18 mouse cellular contexts compared by ENCODE assay signal in genomic region chr9:96689076-96689475, GRCm38 (mm10). TPM values are rescaled to one million over a fixed set of nuclear protein-coding genes. Genes with fewer than 3 reads are reported as not detected.
DNase-seq lines count a peak whose midpoint lies in the region; ATAC-seq and TF ChIP-seq lines count a peak whose summit lies in the region.
"Had no signal": no experiment of that assay in that cellular context is flagged by ENCODE, and none has a peak within 500 bp of the region (broad histone marks: within the 10 kb centered on the region; RNA-seq: fewer than 3 reads in every experiment).

No protein-coding gene starts in this region.

- H3K9me3 ChIP-seq in heart, embryonic 12.5 days (replicated peaks), result no peaks in the 10 kb centered on the region
- no peaks in the 10 kb centered on the region for H3K9me3 ChIP-seq in kidney, postnatal 0 days (replicated peaks; ENCODE audit: low read length)
- H3K9me3 ChIP-seq in stomach, postnatal 0 days (ENCODE audit: control insufficient read depth, low read length), result no peaks in the 10 kb centered on the region
- H3K9me3 ChIP-seq: embryonic facial prominence, embryonic 13.5 days; forebrain, embryonic 15.5 days; limb, embryonic 15.5 days; midbrain, embryonic 15.5 days had no signal

- TF ChIP-seq POLR2A in heart, adult 2 months (IDR thresholded peaks at IDR 0.05; ENCODE audit: insufficient read depth, low read depth, low read length), result no peak

- H3K4me3 ChIP-seq in heart, adult 2 months, result no peak overlapping the region
- H3K4me3 ChIP-seq in heart, embryonic 12.5 days, result no peak overlapping the region
- no peak overlapping the region for H3K4me3 ChIP-seq in kidney, postnatal 0 days (replicated peaks; ENCODE audit: low read depth, low read length)
- H3K4me3 ChIP-seq in stomach, postnatal 0 days (ENCODE audit: low read depth, low read length), result no peak overlapping the region
- H3K4me3 ChIP-seq: embryonic facial prominence, embryonic 13.5 days; forebrain, embryonic 15.5 days; limb, embryonic 15.5 days; midbrain, embryonic 15.5 days had no signal

- no peak overlapping the region for H3K9ac ChIP-seq in heart, adult 2 months (ENCODE audit: low read depth, low read length)
- H3K9ac ChIP-seq in heart, embryonic 12.5 days, result no peak overlapping the region
- no peak overlapping the region for H3K9ac ChIP-seq in kidney, postnatal 0 days (ENCODE audit: low read depth, low read length)
- H3K9ac ChIP-seq in stomach, postnatal 0 days (ENCODE audit: low read length), result no peak overlapping the region
- H3K9ac ChIP-seq: embryonic facial prominence, embryonic 13.5 days; forebrain, embryonic 15.5 days; hindbrain, embryonic 14.5 days; limb, embryonic 15.5 days; liver, postnatal 0 days; midbrain, embryonic 15.5 days had no signal

- no peak overlapping the region for H3K4me2 ChIP-seq in heart, embryonic 12.5 days
- H3K4me2 ChIP-seq in kidney, postnatal 0 days (ENCODE audit: low read length), result no peak overlapping the region
- H3K4me2 ChIP-seq in stomach, postnatal 0 days (replicated peaks; ENCODE audit: low read depth), result no peak overlapping the region
- H3K4me2 ChIP-seq: embryonic facial prominence, embryonic 13.5 days; forebrain, embryonic 15.5 days; hindbrain, embryonic 14.5 days; limb, embryonic 15.5 days; midbrain, embryonic 15.5 days had no signal

- peaks cover 6% of the 10 kb centered on the region for H3K36me3 ChIP-seq in heart, adult 2 months (ENCODE audit: control insufficient read depth, insufficient read depth, low read length)
- H3K36me3 ChIP-seq in heart, embryonic 12.5 days, result peaks cover 51% of the 10 kb centered on the region
- peaks cover 29% of the 10 kb centered on the region for H3K36me3 ChIP-seq in kidney, postnatal 0 days (ENCODE audit: insufficient read depth, low read length)
- H3K36me3 ChIP-seq in stomach, postnatal 0 days (ENCODE audit: control insufficient read depth, insufficient read depth, low read length), result peaks cover 16% of the 10 kb centered on the region

- ATAC-seq in heart, embryonic 12.5 days (ENCODE audit: insufficient number of reproducible peaks, low FRiP score), result no peak
- ATAC-seq in kidney, postnatal 0 days (replicated peaks; ENCODE audit: low FRiP score, low read depth), result no peak
- ATAC-seq in stomach, postnatal 0 days (ENCODE audit: low FRiP score, low TSS enrichment), result peak; percentile 35; the same call in 1 of the 2 replicates
- ATAC-seq: forebrain, embryonic 15.5 days; liver, postnatal 0 days; midbrain, embryonic 15.5 days had no signal

- TF ChIP-seq CTCF in heart, adult 2 months (IDR thresholded peaks at IDR 0.05), result no peak
- no peak for TF ChIP-seq CTCF in kidney, postnatal 0 days (IDR thresholded peaks at IDR 0.05; ENCODE audit: low read depth)
- no peak for TF ChIP-seq CTCF in stomach, postnatal 0 days (IDR thresholded peaks at IDR 0.05; ENCODE audit: low read depth)

- intact Hi-C loops in heart, adult 2 months (cut with DNase I), result no loop called here

- 56% methylated on average over 4 of the region's 4 CpGs for WGBS in heart, adult 2 months
- 75% methylated on average over 4 of the region's 4 CpGs for WGBS in heart, embryonic 12.5 days
- WGBS in kidney, postnatal 0 days, result 74% methylated on average over 4 of the region's 4 CpGs
- 53% methylated on average over 4 of the region's 4 CpGs for WGBS in stomach, postnatal 0 days

- H3K27me3 ChIP-seq in heart, adult 2 months (ENCODE audit: control insufficient read depth, insufficient read depth, low read length), result no peaks in the 10 kb centered on the region
- no peaks in the 10 kb centered on the region for H3K27me3 ChIP-seq in heart, embryonic 12.5 days (replicated peaks)
- H3K27me3 ChIP-seq in kidney, postnatal 0 days (ENCODE audit: insufficient read depth, low read length), result no peaks in the 10 kb centered on the region
- H3K27me3 ChIP-seq in stomach, postnatal 0 days (ENCODE audit: control insufficient read depth, insufficient read depth, low read length), result no peaks in the 10 kb centered on the region
- H3K27me3 ChIP-seq: embryonic facial prominence, embryonic 13.5 days; forebrain, embryonic 15.5 days; limb, embryonic 15.5 days; midbrain, embryonic 15.5 days had no signal

- H3K27ac ChIP-seq in heart, adult 2 months, result peak overlapping the region; percentile 24
- H3K27ac ChIP-seq in heart, embryonic 12.5 days (ENCODE audit: poor library complexity, severe bottlenecking), result no peak overlapping the region
- no peak overlapping the region for H3K27ac ChIP-seq in kidney, postnatal 0 days
- peak overlapping the region; percentile 69; the same call in 1 of the 2 replicates for H3K27ac ChIP-seq in stomach, postnatal 0 days (replicated peaks)
- H3K27ac ChIP-seq: embryonic facial prominence, embryonic 13.5 days; forebrain, embryonic 15.5 days; hindbrain, embryonic 14.5 days; limb, embryonic 15.5 days; midbrain, embryonic 15.5 days had no signal

- H3K4me1 ChIP-seq in heart, adult 2 months (ENCODE audit: control insufficient read depth, insufficient read depth, low read length), result peaks cover 5% of the 10 kb centered on the region
- H3K4me1 ChIP-seq in heart, embryonic 12.5 days (replicated peaks), result peaks cover 27% of the 10 kb centered on the region
- no peaks in the 10 kb centered on the region; the same call in 1 of the 2 replicates for H3K4me1 ChIP-seq in kidney, postnatal 0 days (replicated peaks; ENCODE audit: insufficient read depth, low read length)
- no peaks in the 10 kb centered on the region for H3K4me1 ChIP-seq in stomach, postnatal 0 days (replicated peaks; ENCODE audit: control insufficient read depth, insufficient read depth)
- H3K4me1 ChIP-seq: forebrain, embryonic 15.5 days; limb, embryonic 15.5 days; midbrain, embryonic 15.5 days had no signal

- DNase-seq in heart, adult 2 months, result peak in 1 of 2 experiments; percentile 13
- DNase-seq in kidney, postnatal 0 days (ENCODE audit: low spot score), result peak; percentile 32
- DNase-seq in kidney, adult 11 months, result no peak
- peak; percentile 37 for DNase-seq in lung, postnatal 10 days
- DNase-seq in lung, postnatal 4 days, result no peak
- DNase-seq in stomach, postnatal 0 days (ENCODE audit: low spot score), result no peak
- DNase-seq in thymus, postnatal 25 days, result no peak
- DNase-seq: cerebellum, postnatal 10 days; gastrocnemius, postnatal 25 days; liver, postnatal 0 days; right cerebral cortex, postnatal 14 days; spleen, adult 18-20 months had no signal

- peaks cover 2% of the 10 kb centered on the region; the same call in 1 of the 2 replicates for H3K79me2 ChIP-seq in heart, adult 2 months (replicated peaks; ENCODE audit: control insufficient read depth, insufficient read depth, low read length)

- TF ChIP-seq EP300 in heart, adult 2 months (IDR thresholded peaks at IDR 0.05; ENCODE audit: insufficient read depth, low read depth, low read length), result no peak
- TF ChIP-seq EP300 in stomach, postnatal 0 days (optimal IDR thresholded peaks at IDR 0.05), result no peak

RNA-seq across cellular contexts. Expression of gene Rasa2, which starts 57.7 kb away (rescaled TPM):
- 1 to 10 TPM; 5.5 to 6.0 TPM for total RNA-seq in heart, adult 2 months (2021)
- polyA plus RNA-seq in heart, adult 2 months (2012; rRNA removed), result 2.1 and 3.0 TPM in 2 replicates
- 16.1 and 17.6 TPM in 2 replicates for polyA plus RNA-seq in heart, embryonic 12.5 days (2016; fragmentation: Nextera tagmentation; extraction: Ambion mirVana)
- polyA plus RNA-seq in kidney, postnatal 0 days (2015; fragmentation: Nextera tagmentation; extraction: Ambion mirVana), result 13.8 and 14.9 TPM in 2 replicates
- polyA plus RNA-seq in stomach, postnatal 0 days (2015; fragmentation: Nextera tagmentation; extraction: Ambion mirVana), result 12.2 and 12.5 TPM in 2 replicates

Comparison
In these comparisons a context has a peak if more than half of its experiments do, and no peak if none do; other contexts are left out.
1. DNase-seq: peak in kidney, postnatal 0 days (single experiment) and lung, postnatal 10 days (single experiment); none in kidney, adult 11 months (single experiment), lung, postnatal 4 days (0 of 2), stomach, postnatal 0 days (single experiment) and thymus, postnatal 25 days (single experiment).
2. H3K27ac ChIP-seq: peak in heart, adult 2 months (single experiment) and stomach, postnatal 0 days (single experiment); none in heart, embryonic 12.5 days (single experiment) and kidney, postnatal 0 days (single experiment).